Mouse (Mus musculus): Measurements from ENCODE around the gene Emc10. TPM values are rescaled to one million over a fixed set of nuclear protein-coding genes. Genes with fewer than 3 reads are reported as not detected.
A peak's percentile ranks its signal among the peaks of the same experiment; 100 is the strongest.

The Emc10 gene
- polyA plus RNA-seq, 1 experiment from 2014 or later, result 149 TPM

DNA sequence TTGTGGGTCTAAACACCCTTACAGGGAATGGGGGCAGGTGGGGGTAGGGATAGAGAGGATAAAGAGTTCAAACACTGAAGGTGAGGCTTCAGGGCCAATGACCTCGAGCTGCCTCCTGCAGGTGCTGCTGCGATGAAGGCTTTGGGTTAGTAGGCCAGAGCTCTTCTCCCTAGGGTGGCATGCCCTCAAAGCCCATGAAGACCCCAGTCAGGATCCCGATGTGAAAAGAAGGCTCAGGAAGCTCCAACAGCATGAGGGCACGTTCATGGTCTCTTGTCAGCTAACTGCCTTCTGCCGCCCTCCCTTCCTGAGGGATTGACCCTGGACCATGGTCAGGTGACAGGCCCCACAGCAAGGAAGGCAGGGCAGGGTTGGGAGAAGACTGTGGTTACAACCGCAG lies 36.3 kb downstream of the Emc10 start:
- Histone ChIP-seq H3K9me3 (replicated peaks) (no peaks in the 10 kb centered on the region), H3K4me1 (peaks cover 7% of the 10 kb centered on the region; the same call in 1 of the 2 replicates), H3K27ac (replicated peaks) (no peak overlapping the region), H3K27me3 (peaks cover 54% of the 10 kb centered on the region), H3K4me3 (replicated peaks) (no peak overlapping the region), H3K4me2 (replicated peaks) (no peak overlapping the region), H3K9ac (no peak overlapping the region), H3K36me3 (no peaks in the 10 kb centered on the region; the same call in 1 of the 2 replicates)
- WGBS, result 66% methylated on average over 6 of the region's 6 CpGs
- ATAC-seq (ENCODE audit: insufficient number of reproducible peaks, low FRiP score, low TSS enrichment, low read depth), result no peak

DNA sequence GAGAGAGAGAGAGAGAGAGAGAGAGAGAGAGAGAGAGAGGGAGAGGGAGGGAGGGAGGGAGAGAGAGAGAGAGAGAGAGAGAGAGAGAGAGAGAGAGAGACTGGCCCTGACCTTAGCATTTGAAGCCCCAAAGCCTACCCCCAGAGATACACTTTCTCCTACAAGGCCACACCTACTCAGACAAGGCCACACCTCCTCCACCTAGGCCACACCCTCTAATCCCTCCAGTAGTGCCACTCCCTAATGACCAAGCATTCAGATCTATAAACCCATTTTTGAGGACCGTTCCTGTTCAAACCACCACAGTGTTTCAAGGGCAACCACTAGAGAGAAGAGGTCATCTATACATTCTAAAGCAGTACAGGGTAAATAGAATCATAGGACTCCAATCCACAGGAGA lies 40.0 kb downstream of the Emc10 start:
- Histone ChIP-seq H3K9ac (no peak overlapping the region), H3K27ac (replicated peaks) (no peak overlapping the region), H3K9me3 (replicated peaks) (no peaks in the 10 kb centered on the region), H3K4me2 (replicated peaks) (no peak overlapping the region), H3K36me3 (no peaks in the 10 kb centered on the region; the same call in 1 of the 2 replicates), H3K4me3 (replicated peaks) (no peak overlapping the region), H3K27me3 (peaks cover 21% of the 10 kb centered on the region), H3K4me1 (no peaks in the 10 kb centered on the region)
- 88% methylated on average over 1 of the region's 1 CpGs for WGBS
- no peak for ATAC-seq (ENCODE audit: insufficient number of reproducible peaks, low FRiP score, low TSS enrichment, low read depth)

DNA sequence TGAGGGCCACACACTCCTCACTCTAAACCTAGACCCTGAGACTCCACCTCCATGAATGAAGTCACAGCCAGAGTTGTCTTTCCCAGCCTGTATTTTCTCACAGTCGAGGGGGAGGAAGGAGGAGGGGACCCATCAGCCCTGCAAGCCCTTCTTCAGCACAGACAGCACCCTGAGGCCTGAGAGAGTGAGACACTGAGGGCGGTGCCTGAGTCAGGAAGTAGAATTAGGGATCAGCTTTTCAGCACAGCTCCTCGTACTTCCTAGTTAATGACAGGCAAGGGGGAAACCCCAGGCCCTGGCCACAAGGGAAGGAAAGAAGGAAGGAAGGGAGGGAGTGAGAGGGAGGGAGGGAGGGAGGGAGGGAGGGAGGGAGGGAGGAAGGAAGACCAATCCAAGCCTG lies 43.1 kb downstream of the Emc10 start:
- ATAC-seq (ENCODE audit: insufficient number of reproducible peaks, low FRiP score, low TSS enrichment, low read depth), result no peak
- no peak overlapping the region for H3K4me3 ChIP-seq (replicated peaks)
- H3K9me3 ChIP-seq (replicated peaks), result no peaks in the 10 kb centered on the region
- H3K27me3 ChIP-seq, result no peaks in the 10 kb centered on the region
- no peak overlapping the region for H3K9ac ChIP-seq
- H3K4me1 ChIP-seq, result no peaks in the 10 kb centered on the region
- WGBS, result 10% methylated on average over 3 of the region's 3 CpGs
- no peak overlapping the region for H3K27ac ChIP-seq (replicated peaks)
- H3K36me3 ChIP-seq, result no peaks in the 10 kb centered on the region; the same call in 1 of the 2 replicates
- no peak overlapping the region for H3K4me2 ChIP-seq (replicated peaks)

- H3K4me3 ChIP-seq (replicated peaks), result no peak overlapping the region
- H3K4me1 ChIP-seq, result peaks cover 13% of the 10 kb centered on the region
- H3K9me3 ChIP-seq (replicated peaks), result no peaks in the 10 kb centered on the region
- 46% methylated on average over 12 of the region's 12 CpGs for WGBS
- no peak overlapping the region for H3K9ac ChIP-seq
- no peaks in the 10 kb centered on the region for H3K36me3 ChIP-seq
- peaks cover 57% of the 10 kb centered on the region for H3K27me3 ChIP-seq
- no peak for ATAC-seq (ENCODE audit: insufficient number of reproducible peaks, low FRiP score, low TSS enrichment, low read depth)
- no peak overlapping the region for H3K27ac ChIP-seq (replicated peaks)
- H3K4me2 ChIP-seq (replicated peaks), result no peak overlapping the region
Observed at GRCm38 (mm10) chr7:44446070-44446855, 50.1 kb downstream of the Emc10 start.

GRCm38 (mm10) chr7:44445528-44445923 lies 50.8 kb downstream of the Emc10 start:
- Histone ChIP-seq H3K4me3 (replicated peaks) (no peak overlapping the region), H3K36me3 (no peaks in the 10 kb centered on the region), H3K27me3 (peaks cover 65% of the 10 kb centered on the region), H3K4me1 (peaks cover 13% of the 10 kb centered on the region), H3K9me3 (replicated peaks) (no peaks in the 10 kb centered on the region), H3K27ac (replicated peaks) (no peak overlapping the region), H3K9ac (no peak overlapping the region), H3K4me2 (replicated peaks) (no peak overlapping the region)
- no peak for ATAC-seq (ENCODE audit: insufficient number of reproducible peaks, low FRiP score, low TSS enrichment, low read depth)
- 31% methylated on average over 7 of the region's 7 CpGs for WGBS

DNA sequence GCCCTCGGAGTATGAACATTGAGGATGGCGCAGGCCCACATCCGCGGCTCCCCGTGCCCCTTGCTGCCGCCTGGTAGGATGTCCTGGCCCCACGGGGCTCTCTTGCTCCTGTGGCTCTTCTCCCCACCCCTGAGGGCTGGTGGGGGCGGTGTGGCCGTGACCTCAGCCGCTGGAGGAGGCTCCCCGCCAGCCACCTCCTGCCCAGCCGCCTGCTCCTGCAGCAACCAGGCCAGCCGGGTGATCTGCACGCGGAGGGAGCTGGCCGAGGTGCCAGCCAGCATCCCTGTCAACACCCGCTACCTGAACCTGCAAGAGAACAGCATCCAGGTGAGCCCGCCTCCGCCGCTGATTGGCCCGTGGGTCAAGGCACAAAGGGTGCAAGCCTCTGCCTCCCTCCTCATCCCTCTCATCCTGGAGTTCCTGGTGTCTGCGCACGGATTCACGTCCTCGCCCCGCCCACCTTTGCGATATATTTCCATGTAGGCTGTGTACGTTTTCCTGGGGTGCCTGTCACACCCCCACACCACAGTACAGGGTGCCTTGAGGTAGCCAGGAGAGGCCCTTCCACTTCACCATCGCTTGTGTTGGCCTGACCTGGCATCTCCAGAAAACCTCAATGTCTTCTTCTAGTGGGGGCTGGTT lies 51.3 kb downstream of the Emc10 start:
- no peak for ATAC-seq (ENCODE audit: insufficient number of reproducible peaks, low FRiP score, low TSS enrichment, low read depth)
- H3K9ac ChIP-seq, result no peak overlapping the region
- no peak overlapping the region for H3K4me3 ChIP-seq (replicated peaks)
- peaks cover 13% of the 10 kb centered on the region for H3K4me1 ChIP-seq
- 23% methylated on average over 29 of the region's 29 CpGs for whole genome bisulfite sequencing
- H3K4me2 ChIP-seq (replicated peaks), result no peak overlapping the region
- H3K27ac ChIP-seq (replicated peaks), result no peak overlapping the region
- no peaks in the 10 kb centered on the region for H3K36me3 ChIP-seq
- H3K9me3 ChIP-seq (replicated peaks), result no peaks in the 10 kb centered on the region
- H3K27me3 ChIP-seq, result peaks cover 70% of the 10 kb centered on the region

- no peaks in the 10 kb centered on the region for H3K36me3 ChIP-seq
- H3K9ac ChIP-seq, result no peak overlapping the region
- H3K4me2 ChIP-seq (replicated peaks), result peak overlapping the region; percentile 51
- peak overlapping the region; percentile 37 for H3K4me3 ChIP-seq (replicated peaks)
- H3K9me3 ChIP-seq (replicated peaks), result no peaks in the 10 kb centered on the region
- H3K27ac ChIP-seq (replicated peaks), result no peak overlapping the region
- ATAC-seq (ENCODE audit: insufficient number of reproducible peaks, low FRiP score, low TSS enrichment, low read depth), result no peak
- 11% methylated on average over 20 of the region's 20 CpGs for WGBS
- peaks cover 80% of the 10 kb centered on the region for H3K27me3 ChIP-seq
- H3K4me1 ChIP-seq, result peaks cover 13% of the 10 kb centered on the region
Observed at GRCm38 (mm10) chr7:44443268-44444173, 52.8 kb downstream of the Emc10 start.

GRCm38 (mm10) chr7:44442407-44442821 lies 53.9 kb downstream of the Emc10 start:
- WGBS, result under 1% methylated on average over 13 of the region's 14 CpGs
- Histone ChIP-seq H3K9me3 (replicated peaks) (no peaks in the 10 kb centered on the region), H3K4me3 (replicated peaks) (peak overlapping the region; percentile 37), H3K9ac (0 out of 2 replicates have a peak overlapping the region, but pooled peaks have one; percentile 9), H3K36me3 (no peaks in the 10 kb centered on the region), H3K4me1 (peaks cover 13% of the 10 kb centered on the region), H3K27me3 (peaks cover 88% of the 10 kb centered on the region), H3K4me2 (replicated peaks) (peak overlapping the region; percentile 51), H3K27ac (replicated peaks) (no peak overlapping the region)
- no peak for ATAC-seq (ENCODE audit: insufficient number of reproducible peaks, low FRiP score, low TSS enrichment, low read depth)

- H3K4me1 ChIP-seq, result peaks cover 13% of the 10 kb centered on the region
- peak overlapping the region; percentile 31; the same call in 1 of the 2 replicates for H3K9ac ChIP-seq
- peak overlapping the region; percentile 37 for H3K4me3 ChIP-seq (replicated peaks)
- WGBS, result 1% methylated on average over 14 of the region's 14 CpGs
- 0 out of 2 replicates have a peak, but pooled peaks have one; percentile 22 for ATAC-seq (ENCODE audit: insufficient number of reproducible peaks, low FRiP score, low TSS enrichment, low read depth)
- peak overlapping the region; percentile 51 for H3K4me2 ChIP-seq (replicated peaks)
- no peaks in the 10 kb centered on the region for H3K36me3 ChIP-seq
- H3K9me3 ChIP-seq (replicated peaks), result no peaks in the 10 kb centered on the region
- peaks cover 89% of the 10 kb centered on the region for H3K27me3 ChIP-seq
- H3K27ac ChIP-seq (replicated peaks), result no peak overlapping the region
Observed at GRCm38 (mm10) chr7:44441648-44442109, 54.6 kb downstream of the Emc10 start.

DNA sequence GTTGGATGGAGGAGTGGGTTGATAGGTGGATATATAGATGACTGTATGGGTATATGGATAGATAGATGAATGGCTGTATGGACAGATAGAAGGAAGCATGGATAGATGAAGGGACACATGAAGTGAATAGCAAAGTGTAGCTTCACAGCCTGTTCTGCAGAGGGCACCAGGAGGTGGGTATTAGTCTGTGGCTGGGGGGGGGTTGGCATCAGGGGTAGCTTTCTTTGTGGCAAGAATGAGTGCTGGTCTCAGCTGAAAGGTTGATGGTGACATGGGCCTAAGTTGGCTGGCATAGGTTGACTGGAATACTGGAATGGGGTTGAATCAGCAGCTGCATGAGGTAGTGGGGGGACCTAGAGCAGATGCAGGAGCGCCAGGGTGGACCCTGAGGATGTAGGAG lies 55.1 kb downstream of the Emc10 start:
- peak overlapping the region; percentile 51; the same call in 1 of the 2 replicates for H3K4me2 ChIP-seq (replicated peaks)
- WGBS, result 11% methylated on average over 1 of the region's 1 CpGs

GRCm38 (mm10) chr7:44440479-44440878 lies 55.9 kb downstream of the Emc10 start:
- Histone ChIP-seq H3K4me3 (replicated peaks) (no peak overlapping the region), H3K27me3 (peaks cover 82% of the 10 kb centered on the region), H3K36me3 (no peaks in the 10 kb centered on the region), H3K27ac (replicated peaks) (no peak overlapping the region), H3K4me1 (peaks cover 13% of the 10 kb centered on the region), H3K4me2 (replicated peaks) (no peak overlapping the region), H3K9me3 (replicated peaks) (no peaks in the 10 kb centered on the region), H3K9ac (no peak overlapping the region)
- ATAC-seq (ENCODE audit: insufficient number of reproducible peaks, low FRiP score, low TSS enrichment, low read depth), result no peak
- WGBS, result 85% methylated on average over 1 of the region's 1 CpGs

More for the DNA sequence above, 55.1 kb downstream of the Emc10 start:
- Histone ChIP-seq H3K36me3 (no peaks in the 10 kb centered on the region), H3K27me3 (peaks cover 85% of the 10 kb centered on the region), H3K27ac (replicated peaks) (no peak overlapping the region), H3K4me1 (peaks cover 13% of the 10 kb centered on the region), H3K4me3 (replicated peaks) (0 out of 2 replicates have a peak overlapping the region, but pooled peaks have one; percentile 37), H3K9ac (no peak overlapping the region), H3K9me3 (replicated peaks) (no peaks in the 10 kb centered on the region)
- no peak for ATAC-seq (ENCODE audit: insufficient number of reproducible peaks, low FRiP score, low TSS enrichment, low read depth)

Measured in embryonic facial prominence, embryonic 15.5 days (tissue).